8 mouse cellular contexts compared by ENCODE assay signal in the genomic region with DNA sequence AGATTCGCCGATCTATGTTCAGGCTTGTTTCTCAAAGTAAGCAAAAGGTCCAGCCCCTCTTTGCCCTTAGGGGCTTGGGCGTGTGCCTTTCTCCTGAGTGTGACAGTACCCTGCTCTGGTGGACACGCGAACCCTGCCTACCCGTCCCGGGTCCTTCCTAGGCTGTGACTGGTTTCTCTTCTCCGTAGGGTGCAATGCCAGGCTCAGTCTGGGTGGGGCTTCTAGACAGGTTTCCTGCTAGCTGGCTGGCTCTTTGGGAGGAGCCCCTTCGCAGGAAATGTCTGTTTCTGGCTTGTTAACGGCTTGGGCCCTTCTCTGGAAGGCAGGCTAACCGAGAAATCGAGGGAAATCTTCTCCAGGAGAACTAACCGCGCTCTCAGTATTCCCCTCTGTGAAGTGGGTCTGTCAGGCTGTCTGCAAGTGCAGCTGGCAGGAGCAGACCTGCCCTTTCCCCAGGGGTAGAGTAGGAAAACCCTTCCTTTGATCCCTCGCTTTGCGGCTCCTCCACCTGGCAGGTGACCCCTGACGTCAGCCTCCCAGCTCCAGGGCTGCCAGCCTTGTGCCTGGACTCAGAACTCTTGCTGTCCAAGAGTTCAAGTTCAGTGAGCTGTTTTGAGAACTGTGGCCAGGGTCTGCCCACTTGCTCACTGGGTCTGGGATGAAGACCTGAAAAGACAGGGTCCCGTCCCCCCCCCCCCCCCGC. TPM values are rescaled to one million over a fixed set of nuclear protein-coding genes. Genes with fewer than 3 reads are reported as not detected.
DNase-seq lines count a peak whose midpoint lies in the region; ATAC-seq and TF ChIP-seq lines count a peak whose summit lies in the region.

No protein-coding gene starts in this region.

- TF ChIP-seq CTCF in left cerebral cortex, adult 2 months (IDR thresholded peaks at IDR 0.05) = no peak
- no peak for TF ChIP-seq CTCF in lung, embryonic 14.5 days (IDR thresholded peaks at IDR 0.05; ENCODE audit: low read depth)

- no peak; the same call in 1 of the 2 replicates for ATAC-seq in forebrain, embryonic 15.5 days (replicated peaks)
- peak; percentile 38; the same call in 1 of the 2 replicates for ATAC-seq in lung, embryonic 14.5 days (ENCODE audit: insufficient read depth)

- H3K4me1 ChIP-seq in forebrain, embryonic 15.5 days = peaks cover 14% of the 10 kb centered on the region
- 0 out of 2 replicates have a peak, but pooled peaks cover 5% of the 10 kb centered on the region for H3K4me1 ChIP-seq in lung, embryonic 14.5 days (ENCODE audit: insufficient read depth)

- intact Hi-C loops in left cerebral cortex, adult 2 months (cut with DNase I) = no loop called here

- no peak for DNase-seq in left cerebral cortex, adult 2 months (ENCODE audit: extremely low spot score in 1 of 2, low spot score in 2 of 2)
- no peak for DNase-seq in left cerebral cortex, adult 9 months (ENCODE audit: low spot score in 2 of 2)
- DNase-seq in kidney, adult 11 months = peak; percentile 68
- DNase-seq in lung, embryonic 14.5 days = peak; percentile 45
- peak; percentile 40 for DNase-seq in splenic B cell, adult 2 months (ENCODE audit: low read depth, low spot score)
- DNase-seq in layer of hippocampus, postnatal 14 days (ENCODE audit: low spot score in 2 of 2) = no peak
- no peak for DNase-seq in urinary bladder, postnatal 10 days (ENCODE audit: low spot score)

- H3K9me3 ChIP-seq in forebrain, embryonic 15.5 days = no peaks in the 10 kb centered on the region
- no peaks in the 10 kb centered on the region for H3K9me3 ChIP-seq in lung, embryonic 14.5 days (ENCODE audit: low read depth, low read length)

- H3K4me2 ChIP-seq in forebrain, embryonic 15.5 days (replicated peaks) = peak overlapping the region; percentile 84
- peak overlapping the region; percentile 91 for H3K4me2 ChIP-seq in lung, embryonic 14.5 days

- H3K27me3 ChIP-seq in forebrain, embryonic 15.5 days = peaks cover 27% of the 10 kb centered on the region
- H3K27me3 ChIP-seq in lung, embryonic 14.5 days (ENCODE audit: insufficient read depth, low read length) = peaks cover 33% of the 10 kb centered on the region
- H3K27me3 ChIP-seq in splenic B cell, adult 2 months (ENCODE audit: control insufficient read depth, insufficient read depth, low read length, poor library complexity, severe bottlenecking) = no peaks in the 10 kb centered on the region

- no peaks in the 10 kb centered on the region for H3K36me3 ChIP-seq in forebrain, embryonic 15.5 days
- no peaks in the 10 kb centered on the region for H3K36me3 ChIP-seq in lung, embryonic 14.5 days (ENCODE audit: insufficient read depth)
- no peaks in the 10 kb centered on the region for H3K36me3 ChIP-seq in splenic B cell, adult 2 months (ENCODE audit: control insufficient read depth, insufficient read depth, low read length, poor library complexity, severe bottlenecking)

- WGBS in forebrain, embryonic 15.5 days = 9% methylated on average over 17 of the region's 19 CpGs
- WGBS in lung, embryonic 14.5 days = 9% methylated on average over 18 of the region's 19 CpGs

- H3K27ac ChIP-seq in left cerebral cortex, adult 2 months = peak overlapping the region; percentile 57; the same call in 1 of the 2 replicates
- no peak overlapping the region for H3K27ac ChIP-seq in forebrain, embryonic 15.5 days (replicated peaks)
- no peak overlapping the region for H3K27ac ChIP-seq in lung, embryonic 14.5 days (ENCODE audit: low read depth)

- H3K4me3 ChIP-seq in left cerebral cortex, adult 2 months = peak overlapping the region; percentile 44
- peak overlapping the region; percentile 42 for H3K4me3 ChIP-seq in forebrain, embryonic 15.5 days
- H3K4me3 ChIP-seq in lung, embryonic 14.5 days (ENCODE audit: low read depth, low read length) = peak overlapping the region; percentile 43

- 0 out of 2 replicates have a peak overlapping the region, but pooled peaks have one; percentile 40 for H3K9ac ChIP-seq in forebrain, embryonic 15.5 days (replicated peaks)
- peak overlapping the region; percentile 43 for H3K9ac ChIP-seq in lung, embryonic 14.5 days

RNA-seq across cellular contexts. Expression of gene Ass1, which starts 0.8 kb away (rescaled TPM):
- 10 to 100 TPM; 27.7 to 27.8 TPM for total RNA-seq in left cerebral cortex, adult 2 months (2021)
- 4.5 and 6.3 TPM in 2 replicates for polyA plus RNA-seq in forebrain, embryonic 15.5 days (2015; fragmentation: Nextera tagmentation; extraction: Ambion mirVana)
- 9.1 and 9.5 TPM in 2 replicates for polyA plus RNA-seq in lung, embryonic 14.5 days (2014; fragmentation: Nextera tagmentation; extraction: Ambion mirVana)
- total RNA-seq in layer of hippocampus, postnatal 14 days (2021) = 10 to 100 TPM in 1 of 2 experiments, 1 to 10 TPM in 1; 9.8 to 10.0 TPM

Comparison
In these comparisons a context has a peak if more than half of its experiments do, and no peak if none do; other contexts are left out.
1. DNase-seq: peak in kidney, adult 11 months (single experiment), lung, embryonic 14.5 days (single experiment) and splenic B cell, adult 2 months (single experiment); none in left cerebral cortex, adult 2 months (0 of 2), left cerebral cortex, adult 9 months (0 of 2), layer of hippocampus, postnatal 14 days (0 of 2) and urinary bladder, postnatal 10 days (single experiment).
2. Peak in every context shown above with its lines, with median percentiles within 50 percentile points of each other: H3K4me3 ChIP-seq.